Mouse (Mus musculus) bone marrow macrophage, adult 2 months (primary cell): Measurements from ENCODE around the gene Apobec2. TPM values are rescaled to one million over a fixed set of nuclear protein-coding genes. Genes with fewer than 3 reads are reported as not detected.

Experiments
- H3K27ac ChIP-seq: 2 replicates; pipeline ENCODE4 v1.5.1; 2012; ENCODE audit warnings: low read depth, low read length; ENCODE audit not compliant: insufficient read depth
- H3K4me1 ChIP-seq: 2 replicates; pipeline ENCODE4 v1.6.1; 2012; ENCODE audit warnings: low read length; ENCODE audit not compliant: control insufficient read depth, insufficient read depth
- H3K4me3 ChIP-seq: 2 replicates; pipeline ENCODE4 v1.5.1; 2012; ENCODE audit warnings: mild to moderate bottlenecking, low read length, moderate library complexity; ENCODE audit not compliant: insufficient read depth
- CTCF ChIP-seq: IDR thresholded peaks from 2 replicates; pipeline ENCODE4 v1.5.1; 2012; ENCODE audit warnings: low read depth, mild to moderate bottlenecking, low read length, moderate library complexity
- POLR2A ChIP-seq: IDR thresholded peaks from 2 replicates; pipeline ENCODE4 v1.6.1; 2012; ENCODE audit warnings: mild to moderate bottlenecking, low read depth, low read length, borderline replicate concordance
- polyA plus RNA-seq: library from polyadenylated mRNA; stranded (reverse); fragments of >200 nt; gene quantifications from 2 replicates; pipeline ENCODE4 v1.2.4, GENCODE M21; 2012; ENCODE audit not compliant: missing spikeins, insufficient read depth, insufficient read length

Apobec2 gene
- polyA plus RNA-seq, 1 experiment: not detected

GRCm38 (mm10) chr17:48455955-48456354, 23.2 kb upstream of the Apobec2 start:
- Histone ChIP-seq H3K27ac (no peak overlapping the region), H3K4me3 (no peak overlapping the region), H3K4me1 (no peaks in the 10 kb centered on the region)
- TF ChIP-seq POLR2A: no peak
- no peak for TF ChIP-seq CTCF

DNA sequence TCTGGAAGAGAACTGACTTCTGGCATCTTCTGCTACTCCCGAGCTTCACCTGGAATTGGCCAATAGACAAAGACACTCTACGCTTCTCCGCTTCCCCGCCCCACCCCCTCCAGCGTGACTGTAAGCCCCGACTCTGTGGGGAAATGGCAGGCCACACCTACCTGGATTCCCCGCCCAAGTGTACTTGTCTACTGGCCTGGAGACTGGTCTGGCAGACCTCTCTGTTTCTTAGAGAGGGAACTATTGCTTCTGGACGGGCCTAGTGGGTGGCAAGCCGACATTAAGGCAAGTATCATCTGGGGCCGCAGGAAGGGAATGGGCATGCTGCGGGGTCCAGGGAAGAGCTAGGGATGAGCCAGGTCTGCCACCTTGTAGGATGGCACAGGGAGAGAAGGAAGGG, 22.0 kb upstream of the Apobec2 start, which contains the start of gene Unc5cl:
Unc5cl (plus strand) TSS at position 214 of the 400 bp plus-strand sequence.
- H3K4me3 ChIP-seq: no peak within 1 kb of the TSS

DNA sequence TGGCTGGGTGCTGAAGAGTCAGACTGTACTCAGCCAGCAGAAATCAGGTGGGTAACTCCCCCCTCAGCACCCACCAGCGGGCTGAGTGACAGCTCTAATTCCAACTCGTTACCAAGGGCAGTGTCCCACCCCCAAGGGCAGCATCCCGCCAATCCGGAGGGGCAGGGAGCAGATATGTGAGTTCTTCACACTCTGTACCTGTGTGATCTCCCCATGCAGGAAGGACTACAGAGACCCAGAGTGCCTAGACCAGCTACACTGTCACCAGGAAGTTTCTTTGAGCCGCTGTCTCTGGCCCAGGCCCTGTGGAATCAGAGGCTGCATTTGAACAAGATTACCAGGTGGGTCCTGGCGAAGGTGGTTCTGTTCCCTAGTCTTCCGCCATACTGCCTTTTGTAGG, 21.5 kb upstream of the Apobec2 start:
- no peak overlapping the region for H3K27ac ChIP-seq
- H3K4me3 ChIP-seq: no peak overlapping the region
- no peaks in the 10 kb centered on the region for H3K4me1 ChIP-seq
- no peak for TF ChIP-seq POLR2A
- no peak for TF ChIP-seq CTCF

More for the DNA sequence above, 22.0 kb upstream of the Apobec2 start, which contains the start of gene Unc5cl:
- Histone ChIP-seq H3K4me1 (no peaks in the 10 kb centered on the region), H3K27ac (no peak within 1 kb of the TSS)
- no peak for TF ChIP-seq CTCF

- Histone ChIP-seq H3K27ac (no peak overlapping the region), H3K4me1 (no peaks in the 10 kb centered on the region), H3K4me3 (no peak overlapping the region)
- TF ChIP-seq POLR2A: no peak
- TF ChIP-seq CTCF: no peak
These were observed 20.8 kb upstream of the Apobec2 start for GRCm38 (mm10) chr17:48453489-48453888.

- H3K27ac ChIP-seq: no peak overlapping the region
- no peak overlapping the region for H3K4me3 ChIP-seq
- H3K4me1 ChIP-seq: no peaks in the 10 kb centered on the region
These were observed 19.2 kb upstream of the Apobec2 start for GRCm38 (mm10) chr17:48451753-48452444.

DNA sequence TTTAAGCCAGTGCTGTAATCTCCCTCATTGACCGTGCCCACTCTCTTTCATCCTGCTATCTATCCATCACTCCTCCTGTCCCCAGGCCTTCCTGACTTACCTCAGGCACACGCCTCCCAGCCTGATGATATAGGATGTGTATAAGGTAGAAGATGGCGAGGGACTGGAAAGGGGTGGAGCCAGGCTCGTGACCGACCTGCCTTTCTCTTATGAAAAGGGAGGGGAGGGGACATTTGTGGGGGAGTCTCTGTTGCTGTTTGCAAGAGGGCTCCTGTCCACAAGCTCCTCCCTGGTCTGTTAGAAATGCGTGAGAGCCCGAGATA, 18.6 kb upstream of the Apobec2 start, which contains the start of gene Tspo2:
Tspo2 (minus strand) TSS at position 170 of the 323 bp plus-strand sequence.
- Histone ChIP-seq H3K27ac (no peak within 1 kb of the TSS), H3K4me3 (no peak within 1 kb of the TSS), H3K4me1 (no peaks in the 10 kb centered on the region)
- TF ChIP-seq POLR2A (no peak), CTCF (no peak)

More at GRCm38 (mm10) chr17:48451753-48452444, 19.2 kb upstream of the Apobec2 start:
- no peak for TF ChIP-seq CTCF
- no peak for TF ChIP-seq POLR2A

GRCm38 (mm10) chr17:48450666-48451352, 18.1 kb upstream of the Apobec2 start:
- no peaks in the 10 kb centered on the region for H3K4me1 ChIP-seq

DNA sequence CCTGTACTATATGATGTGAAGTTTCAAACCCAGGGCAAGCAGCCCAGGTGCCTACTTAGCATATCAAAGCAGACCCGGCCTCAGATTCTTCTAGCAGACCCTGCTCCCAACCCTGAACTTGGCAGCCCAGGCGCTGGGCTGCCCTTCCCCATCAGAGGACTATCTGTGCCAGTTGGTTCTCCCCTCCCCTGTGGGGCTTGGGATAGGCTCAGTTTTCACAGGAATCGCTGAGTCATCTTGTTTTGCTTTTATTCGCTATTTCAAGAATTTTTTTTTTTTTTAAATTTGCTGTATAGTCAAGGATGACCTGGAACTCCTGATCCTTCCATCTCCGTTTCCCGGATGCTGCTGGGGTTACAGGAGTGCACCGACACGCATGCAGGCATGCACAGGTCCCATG, 14.9 kb upstream of the Apobec2 start:
- H3K4me3 ChIP-seq: no peak overlapping the region
- H3K27ac ChIP-seq: no peak overlapping the region
- H3K4me1 ChIP-seq: no peaks in the 10 kb centered on the region
- TF ChIP-seq CTCF (no peak), POLR2A (no peak)

More at GRCm38 (mm10) chr17:48450666-48451352, 18.1 kb upstream of the Apobec2 start:
- H3K4me3 ChIP-seq: no peak overlapping the region
- no peak for TF ChIP-seq CTCF
- TF ChIP-seq POLR2A: no peak
- H3K27ac ChIP-seq: no peak overlapping the region

- Histone ChIP-seq H3K4me1 (no peaks in the 10 kb centered on the region), H3K4me3 (no peak overlapping the region), H3K27ac (no peak overlapping the region)
- no peak for TF ChIP-seq POLR2A
- no peak for TF ChIP-seq CTCF
These were observed 10.9 kb upstream of the Apobec2 start for GRCm38 (mm10) chr17:48443542-48444145.

GRCm38 (mm10) chr17:48442745-48443457, 10.2 kb upstream of the Apobec2 start:
- Histone ChIP-seq H3K27ac (no peak overlapping the region), H3K4me1 (no peaks in the 10 kb centered on the region), H3K4me3 (no peak overlapping the region)
- TF ChIP-seq CTCF (no peak), POLR2A (no peak)
